Mouse (Mus musculus) midbrain, embryonic 12.5 days (tissue): ENCODE measurements around the gene Grik4. TPM values are rescaled to one million over a fixed set of nuclear protein-coding genes. Genes with fewer than 3 reads are reported as not detected.

Experiments
- ATAC-seq: fragments of 200-750 bp; cut with Nextera tagmentation; 2 replicates; pipeline ENCODE4 v1.8.0; 2017; ENCODE audit warnings: low read depth, moderate TSS enrichment, moderate library complexity; ENCODE audit not compliant: low FRiP score
- H3K27ac ChIP-seq: fragments of 300-500 bp; sonication (generic); replicated peaks from 2 replicates; pipeline ENCODE4 v1.5.1; 2016; ENCODE audit warnings: mild to moderate bottlenecking
- H3K27me3 ChIP-seq: fragments of 300-500 bp; sonication (generic); 2 replicates; pipeline ENCODE4 v1.6.1; 2016; ENCODE audit warnings: mild to moderate bottlenecking
- H3K36me3 ChIP-seq: fragments of 300-500 bp; sonication (generic); 2 replicates; pipeline ENCODE4 v1.6.1; 2016
- H3K4me1 ChIP-seq: fragments of 300-500 bp; sonication (generic); 2 replicates; pipeline ENCODE4 v1.6.1; 2016
- H3K4me2 ChIP-seq: fragments of 300-500 bp; sonication (generic); replicated peaks from 2 replicates; pipeline ENCODE4 v1.6.1; 2016; ENCODE audit warnings: mild to moderate bottlenecking, moderate library complexity
- H3K4me3 ChIP-seq: fragments of 300-500 bp; sonication (generic); 2 replicates; pipeline ENCODE4 v1.5.1; 2016; ENCODE audit warnings: mild to moderate bottlenecking
- H3K9ac ChIP-seq: fragments of 300-500 bp; sonication (generic); replicated peaks from 2 replicates; pipeline ENCODE4 v1.6.1; 2016; ENCODE audit warnings: mild to moderate bottlenecking, moderate library complexity
- H3K9me3 ChIP-seq: fragments of 300-500 bp; sonication (generic); 2 replicates; pipeline ENCODE4 v1.6.1; 2016; ENCODE audit warnings: mild to moderate bottlenecking
- WGBS: fragments of 180-500 bp; shearing (Covaris S2); methylation state at CpG from one replicate; pipeline ENCODE4 v1.1.7; 2016; 5-methylcytosine and 5-hydroxymethylcytosine counted together
- polyA plus RNA-seq: library from polyadenylated mRNA; unstranded; fragments of >200 nt; fragmentation: Nextera tagmentation; extraction: Ambion mirVana; gene quantifications from 2 replicates; pipeline ENCODE4 v1.2.1, GENCODE M21; 2016

Grik4 gene
- polyA plus RNA-seq, 1 experiment from 2014 or later: 3.6 TPM

- Histone ChIP-seq H3K4me2 (no peak overlapping the region), H3K36me3 (no peaks in the 10 kb centered on the region), H3K27me3 (peaks cover 11% of the 10 kb centered on the region), H3K27ac (peak overlapping the region; percentile 46), H3K4me3 (no peak overlapping the region), H3K4me1 (peaks cover 25% of the 10 kb centered on the region), H3K9ac (no peak overlapping the region), H3K9me3 (no peaks in the 10 kb centered on the region)
- 69% methylated on average over 7 of the region's 7 CpGs for WGBS
- ATAC-seq: no peak
Measured at GRCm38 (mm10) chr9:42530221-42531152, 413.8 kb downstream of the Grik4 start.

- H3K9ac ChIP-seq: peak overlapping the region; percentile 46
- peak overlapping the region; percentile 70 for H3K4me2 ChIP-seq
- peak; percentile 34; the same call in 1 of the 2 replicates for ATAC-seq
- H3K9me3 ChIP-seq: no peaks in the 10 kb centered on the region
- 3% methylated on average over 36 of the region's 36 CpGs for WGBS
- H3K36me3 ChIP-seq: no peaks in the 10 kb centered on the region
- H3K4me1 ChIP-seq: peaks cover 8% of the 10 kb centered on the region
- peak overlapping the region; percentile 38 for H3K4me3 ChIP-seq
- H3K27ac ChIP-seq: no peak overlapping the region
- peaks cover 26% of the 10 kb centered on the region for H3K27me3 ChIP-seq
Measured at GRCm38 (mm10) chr9:42520587-42521084, 423.7 kb downstream of the Grik4 start.

- Histone ChIP-seq H3K4me1 (peaks cover 16% of the 10 kb centered on the region), H3K4me2 (no peak overlapping the region), H3K4me3 (no peak overlapping the region), H3K36me3 (no peaks in the 10 kb centered on the region), H3K9ac (no peak overlapping the region), H3K27me3 (peaks cover 37% of the 10 kb centered on the region), H3K9me3 (no peaks in the 10 kb centered on the region), H3K27ac (no peak overlapping the region)
- WGBS: 65% methylated on average over 14 of the region's 14 CpGs
- ATAC-seq: no peak
Measured at GRCm38 (mm10) chr9:42518163-42518562, 426.1 kb downstream of the Grik4 start.

GRCm38 (mm10) chr9:42513159-42513558, 431.1 kb downstream of the Grik4 start:
- Histone ChIP-seq H3K4me2 (no peak overlapping the region), H3K9me3 (no peaks in the 10 kb centered on the region), H3K27me3 (peaks cover 11% of the 10 kb centered on the region), H3K36me3 (no peaks in the 10 kb centered on the region), H3K27ac (no peak overlapping the region), H3K4me1 (peaks cover 9% of the 10 kb centered on the region), H3K9ac (no peak overlapping the region), H3K4me3 (no peak overlapping the region)
- 45% methylated on average over 5 of the region's 5 CpGs for WGBS
- ATAC-seq: 0 out of 2 replicates have a peak, but pooled peaks have one; percentile 12

- Histone ChIP-seq H3K9me3 (no peaks in the 10 kb centered on the region), H3K9ac (no peak overlapping the region), H3K27ac (no peak overlapping the region), H3K4me3 (no peak overlapping the region), H3K36me3 (no peaks in the 10 kb centered on the region), H3K4me2 (no peak overlapping the region), H3K27me3 (peaks cover 11% of the 10 kb centered on the region), H3K4me1 (peaks cover 9% of the 10 kb centered on the region)
- ATAC-seq: no peak
- WGBS: 79% methylated on average over 4 of the region's 4 CpGs
Measured at GRCm38 (mm10) chr9:42512312-42512711, 432.0 kb downstream of the Grik4 start.

GRCm38 (mm10) chr9:42508235-42508634, 436.1 kb downstream of the Grik4 start:
- no peak overlapping the region for H3K27ac ChIP-seq
- no peak overlapping the region for H3K4me3 ChIP-seq
- H3K4me2 ChIP-seq: no peak overlapping the region
- H3K27me3 ChIP-seq: no peaks in the 10 kb centered on the region
- WGBS: 74% methylated on average over 7 of the region's 7 CpGs
- peaks cover 2% of the 10 kb centered on the region for H3K4me1 ChIP-seq
- no peak overlapping the region for H3K9ac ChIP-seq
- ATAC-seq: no peak
- no peaks in the 10 kb centered on the region for H3K9me3 ChIP-seq
- no peaks in the 10 kb centered on the region for H3K36me3 ChIP-seq

GRCm38 (mm10) chr9:42507709-42508108, 436.6 kb downstream of the Grik4 start, which contains the start of gene Tbcel:
Gene Tbcel (minus strand): TSS chr9:42507809.
- H3K36me3 ChIP-seq: no peaks in the 10 kb centered on the region
- no peak within 1 kb of the TSS for H3K4me2 ChIP-seq
- no peak within 1 kb of the TSS for H3K4me3 ChIP-seq
- 89% methylated on average over 6 of the region's 6 CpGs for WGBS
- no peak within 1 kb of the TSS for H3K27ac ChIP-seq
- no peaks in the 10 kb centered on the region for H3K4me1 ChIP-seq
- H3K9me3 ChIP-seq: no peaks in the 10 kb centered on the region
- no peaks in the 10 kb centered on the region for H3K27me3 ChIP-seq
- no peak for ATAC-seq
- no peak within 1 kb of the TSS for H3K9ac ChIP-seq

- no peak overlapping the region for H3K27ac ChIP-seq
Measured at GRCm38 (mm10) chr9:42507022-42507421, 437.3 kb downstream of the Grik4 start.

GRCm38 (mm10) chr9:42504971-42505510, 439.3 kb downstream of the Grik4 start:
- no peak for ATAC-seq

More at GRCm38 (mm10) chr9:42507022-42507421, 437.3 kb downstream of the Grik4 start:
- WGBS: 78% methylated on average over 1 of the region's 1 CpGs
- Histone ChIP-seq H3K27me3 (no peaks in the 10 kb centered on the region), H3K4me2 (no peak overlapping the region), H3K36me3 (no peaks in the 10 kb centered on the region), H3K9me3 (no peaks in the 10 kb centered on the region), H3K9ac (no peak overlapping the region), H3K4me3 (no peak overlapping the region), H3K4me1 (no peaks in the 10 kb centered on the region)
- ATAC-seq: no peak

GRCm38 (mm10) chr9:42504559-42504958, 439.7 kb downstream of the Grik4 start:
- no peak for ATAC-seq
- H3K4me3 ChIP-seq: no peak overlapping the region
- 72% methylated on average over 11 of the region's 11 CpGs for WGBS

More at GRCm38 (mm10) chr9:42504971-42505510, 439.3 kb downstream of the Grik4 start:
- H3K9ac ChIP-seq: no peak overlapping the region
- no peaks in the 10 kb centered on the region for H3K9me3 ChIP-seq
- H3K4me3 ChIP-seq: no peak overlapping the region
- no peaks in the 10 kb centered on the region for H3K4me1 ChIP-seq
- H3K36me3 ChIP-seq: no peaks in the 10 kb centered on the region
- H3K27ac ChIP-seq: no peak overlapping the region
- WGBS: 82% methylated on average over 3 of the region's 3 CpGs
- H3K27me3 ChIP-seq: no peaks in the 10 kb centered on the region
- no peak overlapping the region for H3K4me2 ChIP-seq

GRCm38 (mm10) chr9:42503709-42504108, 440.6 kb downstream of the Grik4 start:
- Histone ChIP-seq H3K27ac (no peak overlapping the region), H3K9me3 (no peaks in the 10 kb centered on the region), H3K4me3 (no peak overlapping the region), H3K4me1 (no peaks in the 10 kb centered on the region), H3K36me3 (no peaks in the 10 kb centered on the region), H3K27me3 (no peaks in the 10 kb centered on the region), H3K9ac (no peak overlapping the region), H3K4me2 (no peak overlapping the region)
- no peak for ATAC-seq
- WGBS: 85% methylated on average over 4 of the region's 4 CpGs

More at GRCm38 (mm10) chr9:42504559-42504958, 439.7 kb downstream of the Grik4 start:
- Histone ChIP-seq H3K27ac (no peak overlapping the region), H3K36me3 (no peaks in the 10 kb centered on the region), H3K27me3 (no peaks in the 10 kb centered on the region), H3K9me3 (no peaks in the 10 kb centered on the region), H3K9ac (no peak overlapping the region), H3K4me2 (no peak overlapping the region), H3K4me1 (no peaks in the 10 kb centered on the region)

- Histone ChIP-seq H3K9me3 (peaks cover 9% of the 10 kb centered on the region; the same call in 1 of the 2 replicates), H3K36me3 (no peaks in the 10 kb centered on the region), H3K9ac (no peak overlapping the region), H3K27ac (no peak overlapping the region), H3K4me2 (no peak overlapping the region), H3K4me1 (no peaks in the 10 kb centered on the region), H3K4me3 (no peak overlapping the region), H3K27me3 (no peaks in the 10 kb centered on the region)
- ATAC-seq: no peak
- whole genome bisulfite sequencing: 93% methylated on average over 2 of the region's 2 CpGs
Measured at GRCm38 (mm10) chr9:42496296-42496695, 448.0 kb downstream of the Grik4 start.
